ENCODE assay signal across 34 mouse cellular contexts in the genomic region with DNA sequence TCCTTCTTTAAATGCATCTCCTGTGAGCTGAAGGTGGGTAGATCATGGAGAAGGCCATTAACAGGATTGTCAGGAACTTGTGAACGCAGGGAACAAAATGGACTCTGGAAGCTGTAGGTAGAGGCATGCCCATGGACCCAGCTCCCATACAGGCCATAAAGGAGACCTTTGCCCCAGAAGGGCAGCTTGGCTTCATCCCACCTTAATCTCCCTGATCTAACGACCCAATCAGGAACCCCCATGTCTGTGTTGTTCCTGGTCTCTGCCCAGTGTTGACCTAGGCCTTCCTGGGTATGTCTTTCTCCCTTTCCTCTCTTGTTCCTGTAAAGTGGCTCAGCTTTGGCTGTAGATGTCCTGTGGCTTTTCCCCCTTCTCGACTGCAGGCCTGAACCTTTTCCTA. TPM values are rescaled to one million over a fixed set of nuclear protein-coding genes. Genes with fewer than 3 reads are reported as not detected.
DNase-seq lines count a peak whose midpoint lies in the region; ATAC-seq and TF ChIP-seq lines count a peak whose summit lies in the region.
"Had no signal": no experiment of that assay in that cellular context is flagged by ENCODE, and none has a peak within 500 bp of the region (broad histone marks: within the 10 kb centered on the region; RNA-seq: fewer than 3 reads in every experiment).

No protein-coding gene starts in this region.

- H3K27ac ChIP-seq in gastrocnemius, adult 2 months = peak overlapping the region; percentile 12; the same call in 1 of the 2 replicates
- no peak overlapping the region for H3K27ac ChIP-seq in intestine, embryonic 15.5 days
- no peak overlapping the region for H3K27ac ChIP-seq in intestine, postnatal 0 days (ENCODE audit: low read depth, low read length)
- H3K27ac ChIP-seq in bone marrow, adult 2 months (ENCODE audit: control insufficient read depth, insufficient read depth, low read depth, low read length, poor library complexity) = 0 out of 2 replicates have a peak overlapping the region, but pooled peaks have one; percentile 26
- peak overlapping the region; percentile 73 for H3K27ac ChIP-seq in limb, embryonic 15.5 days
- H3K27ac ChIP-seq in forebrain, embryonic 11.5 days (ENCODE audit: low read depth, low read length) = no peak overlapping the region
- H3K27ac ChIP-seq: hindbrain, embryonic 10.5 days; hindbrain, embryonic 15.5 days; kidney, postnatal 0 days; midbrain, embryonic 12.5 days; neural tube, embryonic 13.5 days had no signal

- DNase-seq in gastrocnemius, adult 2 months = no peak
- no peak for DNase-seq in gastrocnemius, postnatal 10 days
- DNase-seq in forebrain, embryonic 11.5 days (ENCODE audit: low spot score) = no peak
- DNase-seq: adrenal gland, adult 2 months; adrenal gland, postnatal 36 days; cerebellum, adult 2 months; cerebellum, postnatal 25 days; gastrocnemius, postnatal 36 days; heart, postnatal 14 days; kidney, adult 8-10 months; lung, adult 18-20 months; lung, postnatal 4 days had no signal

- no peak overlapping the region for H3K4me2 ChIP-seq in intestine, embryonic 15.5 days (replicated peaks)
- H3K4me2 ChIP-seq in intestine, postnatal 0 days (replicated peaks; ENCODE audit: low read depth) = no peak overlapping the region
- H3K4me2 ChIP-seq in limb, embryonic 15.5 days = no peak overlapping the region
- H3K4me2 ChIP-seq in forebrain, embryonic 11.5 days (ENCODE audit: low read depth, low read length, severe bottlenecking) = no peak overlapping the region
- H3K4me2 ChIP-seq: hindbrain, embryonic 15.5 days; liver, embryonic 11.5 days; midbrain, embryonic 12.5 days; neural tube, embryonic 13.5 days had no signal

- WGBS in intestine, embryonic 15.5 days = 71% methylated on average over 3 of the region's 3 CpGs
- WGBS in intestine, postnatal 0 days = 53% methylated on average over 3 of the region's 3 CpGs
- WGBS in bone marrow, adult 2 months = 71% methylated on average over 3 of the region's 3 CpGs
- WGBS in limb, embryonic 15.5 days = 78% methylated on average over 3 of the region's 3 CpGs
- 93% methylated on average over 3 of the region's 3 CpGs for WGBS in forebrain, embryonic 11.5 days

- ATAC-seq in intestine, embryonic 15.5 days = peak; percentile 61; the same call in 1 of the 2 replicates
- no peak; the same call in 1 of the 2 replicates for ATAC-seq in intestine, postnatal 0 days
- no peak for ATAC-seq in limb, embryonic 15.5 days (ENCODE audit: insufficient number of reproducible peaks, low FRiP score, low TSS enrichment, low read depth)
- ATAC-seq in forebrain, embryonic 11.5 days (replicated peaks; ENCODE audit: low FRiP score) = no peak
- ATAC-seq: activated CD4-positive, CD25-positive, alpha-beta regulatory T cell, adult 4 months; forebrain, embryonic 14.5 days; inflammation-experienced regulatory T-cells, adult 6 months; lung, postnatal 0 days had no signal

- peaks cover 11% of the 10 kb centered on the region for H3K4me1 ChIP-seq in intestine, embryonic 15.5 days (replicated peaks)
- H3K4me1 ChIP-seq in intestine, postnatal 0 days (replicated peaks; ENCODE audit: control insufficient read depth, insufficient read depth, low read length) = no peaks in the 10 kb centered on the region
- H3K4me1 ChIP-seq in bone marrow, adult 2 months (ENCODE audit: control insufficient read depth, insufficient read depth, low read length) = no peaks in the 10 kb centered on the region; the same call in 1 of the 2 replicates
- peaks cover 12% of the 10 kb centered on the region for H3K4me1 ChIP-seq in limb, embryonic 15.5 days
- 0 out of 2 replicates have a peak, but pooled peaks cover under 1% of the 10 kb centered on the region for H3K4me1 ChIP-seq in forebrain, embryonic 11.5 days (replicated peaks; ENCODE audit: control insufficient read depth, insufficient read depth, low read length)
- H3K4me1 ChIP-seq: hindbrain, embryonic 15.5 days; megakaryocyte, embryonic 14.5 days; midbrain, embryonic 12.5 days had no signal

- no peak overlapping the region for H3K9ac ChIP-seq in intestine, embryonic 15.5 days
- no peak overlapping the region for H3K9ac ChIP-seq in intestine, postnatal 0 days (ENCODE audit: low read depth, low read length)
- no peak overlapping the region for H3K9ac ChIP-seq in limb, embryonic 15.5 days
- no peak overlapping the region for H3K9ac ChIP-seq in forebrain, embryonic 11.5 days (ENCODE audit: low read length)
- H3K9ac ChIP-seq: hindbrain, embryonic 15.5 days; midbrain, embryonic 12.5 days; neural tube, embryonic 13.5 days had no signal

- intact Hi-C loops in gastrocnemius, adult 2 months (cut with DNase I) = no loop called here

- H3K4me3 ChIP-seq in gastrocnemius, adult 2 months = no peak overlapping the region
- no peak overlapping the region for H3K4me3 ChIP-seq in intestine, embryonic 15.5 days (replicated peaks)
- no peak overlapping the region for H3K4me3 ChIP-seq in intestine, postnatal 0 days (ENCODE audit: low read depth, low read length)
- no peak overlapping the region for H3K4me3 ChIP-seq in bone marrow, adult 2 months (replicated peaks; ENCODE audit: control insufficient read depth, low read depth, low read length)
- H3K4me3 ChIP-seq in limb, embryonic 15.5 days = no peak overlapping the region
- no peak overlapping the region for H3K4me3 ChIP-seq in forebrain, embryonic 11.5 days (ENCODE audit: low read depth, low read length)
- H3K4me3 ChIP-seq: hindbrain, embryonic 10.5 days; hindbrain, embryonic 15.5 days; megakaryocyte, embryonic 14.5 days; midbrain, embryonic 12.5 days; myocyte; neural tube, embryonic 13.5 days had no signal

- no peak for TF ChIP-seq POLR2A in bone marrow, adult 2 months (IDR thresholded peaks at IDR 0.05; ENCODE audit: borderline replicate concordance, control insufficient read depth, low read depth, low read length)

- no peaks in the 10 kb centered on the region for H3K9me3 ChIP-seq in intestine, embryonic 15.5 days
- no peaks in the 10 kb centered on the region for H3K9me3 ChIP-seq in intestine, postnatal 0 days (ENCODE audit: control insufficient read depth)
- no peaks in the 10 kb centered on the region for H3K9me3 ChIP-seq in limb, embryonic 15.5 days
- H3K9me3 ChIP-seq in forebrain, embryonic 11.5 days (ENCODE audit: control insufficient read depth, low read length) = no peaks in the 10 kb centered on the region
- H3K9me3 ChIP-seq: hindbrain, embryonic 10.5 days; hindbrain, embryonic 15.5 days; midbrain, embryonic 12.5 days; neural tube, embryonic 13.5 days had no signal

- H3K27me3 ChIP-seq in intestine, embryonic 15.5 days (replicated peaks) = no peaks in the 10 kb centered on the region
- no peaks in the 10 kb centered on the region for H3K27me3 ChIP-seq in intestine, postnatal 0 days (replicated peaks; ENCODE audit: control insufficient read depth, insufficient read depth, low read length)
- no peaks in the 10 kb centered on the region for H3K27me3 ChIP-seq in limb, embryonic 15.5 days
- no peaks in the 10 kb centered on the region for H3K27me3 ChIP-seq in forebrain, embryonic 11.5 days (ENCODE audit: control insufficient read depth, insufficient read depth, low read length)
- H3K27me3 ChIP-seq: CH12.LX; hindbrain, embryonic 15.5 days; megakaryocyte, embryonic 14.5 days; midbrain, embryonic 12.5 days; neural tube, embryonic 13.5 days had no signal

- no peak for TF ChIP-seq CTCF in gastrocnemius, adult 2 months (IDR thresholded peaks at IDR 0.05)
- TF ChIP-seq CTCF in intestine, postnatal 0 days (IDR thresholded peaks at IDR 0.05; ENCODE audit: low read depth) = no peak
- no peak for TF ChIP-seq CTCF in bone marrow, adult 2 months (IDR thresholded peaks at IDR 0.05; ENCODE audit: control insufficient read depth, insufficient read depth, low read length)

- no peaks in the 10 kb centered on the region for H3K36me3 ChIP-seq in intestine, embryonic 15.5 days
- H3K36me3 ChIP-seq in intestine, postnatal 0 days (ENCODE audit: control insufficient read depth, insufficient read depth) = no peaks in the 10 kb centered on the region
- H3K36me3 ChIP-seq in limb, embryonic 15.5 days = peaks cover 13% of the 10 kb centered on the region
- no peaks in the 10 kb centered on the region for H3K36me3 ChIP-seq in forebrain, embryonic 11.5 days (ENCODE audit: control insufficient read depth, insufficient read depth, low read length)
- H3K36me3 ChIP-seq: hindbrain, embryonic 15.5 days; midbrain, embryonic 12.5 days; neural tube, embryonic 13.5 days had no signal

RNA-seq across cellular contexts. Expression of gene Ston1, which starts 23.9 kb away (rescaled TPM):
- total RNA-seq in gastrocnemius, adult 2 months (2021) = 10 to 100 TPM in 1 of 2 experiments, 1 to 10 TPM in 1; 5.4 to 14.2 TPM
- 10 to 100 TPM; 14.8 to 15.2 TPM for total RNA-seq in gastrocnemius, postnatal 10 days (2021)
- polyA plus RNA-seq in intestine, embryonic 15.5 days (2015; fragmentation: Nextera tagmentation; extraction: Ambion mirVana) = 6.2 and 6.6 TPM in 2 replicates
- 3.7 and 3.9 TPM in 2 replicates for polyA plus RNA-seq in intestine, postnatal 0 days (2015; fragmentation: Nextera tagmentation; extraction: Ambion mirVana)
- polyA plus RNA-seq in bone marrow, adult 2 months (2011; ENCODE audit: insufficient read depth, insufficient read length, low replicate concordance, missing spikeins) = 0.80 TPM in 1 of 2 replicates, not detected in the other
- polyA plus RNA-seq in limb, embryonic 15.5 days (2015; fragmentation: Nextera tagmentation; extraction: Ambion mirVana) = 8.6 TPM in 2 replicates
- polyA plus RNA-seq in forebrain, embryonic 11.5 days (2014; fragmentation: Nextera tagmentation; extraction: Ambion mirVana) = 3.4 and 4.9 TPM in 2 replicates

RNA-seq across cellular contexts. Expression of gene Gtf2a1l, which starts 47.1 kb away (rescaled TPM):
- total RNA-seq in gastrocnemius, adult 2 months (2021) = not detected
- not detected for total RNA-seq in gastrocnemius, postnatal 10 days (2021)
- polyA plus RNA-seq in intestine, embryonic 15.5 days (2015; fragmentation: Nextera tagmentation; extraction: Ambion mirVana) = 0.21 and 0.36 TPM in 2 replicates
- polyA plus RNA-seq in intestine, postnatal 0 days (2015; fragmentation: Nextera tagmentation; extraction: Ambion mirVana) = not detected in 2 replicates
- polyA plus RNA-seq in bone marrow, adult 2 months (2011; ENCODE audit: insufficient read depth, insufficient read length, low replicate concordance, missing spikeins) = not detected in 2 replicates
- polyA plus RNA-seq in limb, embryonic 15.5 days (2015; fragmentation: Nextera tagmentation; extraction: Ambion mirVana) = not detected in 2 replicates
- polyA plus RNA-seq in forebrain, embryonic 11.5 days (2014; fragmentation: Nextera tagmentation; extraction: Ambion mirVana) = 0.36 TPM in 1 of 2 replicates, not detected in the other
- total RNA-seq: adrenal gland, postnatal 36 days; gastrocnemius, postnatal 36 days; heart, adult 8-10 months; heart, postnatal 14 days; midbrain, postnatal 0 days had no signal
- polyA plus RNA-seq: adrenal gland, adult 2 months; C2C12; embryonic facial prominence, embryonic 11.5 days; forebrain, embryonic 14.5 days; kidney, postnatal 0 days; lung, postnatal 0 days; myocyte; neural tube, embryonic 13.5 days; urinary bladder, adult 2 months had no signal

Comparison
In these comparisons a context has a peak if more than half of its experiments do, and no peak if none do; other contexts are left out.
1. H3K27ac ChIP-seq: peak in gastrocnemius, adult 2 months (single experiment), bone marrow, adult 2 months (single experiment) and limb, embryonic 15.5 days (single experiment); none in intestine, embryonic 15.5 days (single experiment), intestine, postnatal 0 days (single experiment) and forebrain, embryonic 11.5 days (single experiment).